Mouse (Mus musculus) liver, embryonic 11.5 days (tissue): ENCODE measurements around the gene 4930518I15Rik. TPM values are rescaled to one million over a fixed set of nuclear protein-coding genes. Genes with fewer than 3 reads are reported as not detected.

Experiments used
- ATAC-seq: fragments of 200-750 bp; cut with Nextera tagmentation; replicated peaks from 2 replicates; pipeline ENCODE4 v1.8.0; 2017; ENCODE audit warnings: moderate number of reproducible peaks, mild to moderate bottlenecking, moderate TSS enrichment, moderate library complexity; ENCODE audit not compliant: low FRiP score
- DNase-seq: peaks from one replicate; pipeline ENCODE4 v3.0.0-alpha.2; 2017; ENCODE audit warnings: low spot score
- H3K27ac ChIP-seq: fragments of 300-500 bp; sonication (generic); 2 replicates; pipeline ENCODE4 v1.5.1; 2014; ENCODE audit warnings: mild to moderate bottlenecking, low read depth, low read length, control low read depth
- H3K27me3 ChIP-seq: fragments of 300-500 bp; sonication (generic); replicated peaks from 2 replicates; pipeline ENCODE4 v1.6.1; 2014; ENCODE audit warnings: low read length, mixed read lengths; ENCODE audit not compliant: control insufficient read depth, insufficient read depth
- H3K36me3 ChIP-seq: fragments of 300-500 bp; sonication (generic); 2 replicates; pipeline ENCODE4 v1.6.1; 2014; ENCODE audit warnings: mild to moderate bottlenecking, low read length, moderate library complexity, mixed read lengths; ENCODE audit not compliant: control insufficient read depth, insufficient read depth
- H3K4me1 ChIP-seq: fragments of 300-500 bp; sonication (generic); replicated peaks from 2 replicates; pipeline ENCODE4 v1.6.1; 2014; ENCODE audit warnings: low read length, mixed read lengths; ENCODE audit not compliant: control insufficient read depth, insufficient read depth
- H3K4me2 ChIP-seq: fragments of 300-500 bp; sonication (generic); 2 replicates; pipeline ENCODE4 v1.6.1; 2014; ENCODE audit warnings: mild to moderate bottlenecking, control low read depth, moderate library complexity
- H3K4me3 ChIP-seq: fragments of 300-500 bp; sonication (generic); 2 replicates; pipeline ENCODE4 v1.5.1; 2014; ENCODE audit warnings: low read depth, low read length, control low read depth
- H3K9ac ChIP-seq: fragments of 300-500 bp; sonication (generic); 2 replicates; pipeline ENCODE4 v1.6.1; 2014; ENCODE audit warnings: low read depth, low read length, control low read depth
- H3K9me3 ChIP-seq: fragments of 300-500 bp; sonication (generic); 2 replicates; pipeline ENCODE4 v1.6.1; 2016; ENCODE audit warnings: low read length, inconsistent platforms, mixed read lengths; ENCODE audit not compliant: control insufficient read depth
- WGBS: fragments of 180-500 bp; shearing (Covaris S2); extraction: QIAGEN DNeasy Blood & Tissue Kit; methylation state at CpG from one replicate; pipeline ENCODE4 v1.1.7; 2014; 5-methylcytosine and 5-hydroxymethylcytosine counted together
- polyA plus RNA-seq: library from polyadenylated mRNA; unstranded; fragments of >200 nt; fragmentation: Nextera tagmentation; extraction: Ambion mirVana; gene quantifications from 2 replicates; pipeline ENCODE4 v1.2.1, GENCODE M21; 2014

The 4930518I15Rik gene
- polyA plus RNA-seq, 1 experiment from 2014 or later = 5.1 TPM

DNA sequence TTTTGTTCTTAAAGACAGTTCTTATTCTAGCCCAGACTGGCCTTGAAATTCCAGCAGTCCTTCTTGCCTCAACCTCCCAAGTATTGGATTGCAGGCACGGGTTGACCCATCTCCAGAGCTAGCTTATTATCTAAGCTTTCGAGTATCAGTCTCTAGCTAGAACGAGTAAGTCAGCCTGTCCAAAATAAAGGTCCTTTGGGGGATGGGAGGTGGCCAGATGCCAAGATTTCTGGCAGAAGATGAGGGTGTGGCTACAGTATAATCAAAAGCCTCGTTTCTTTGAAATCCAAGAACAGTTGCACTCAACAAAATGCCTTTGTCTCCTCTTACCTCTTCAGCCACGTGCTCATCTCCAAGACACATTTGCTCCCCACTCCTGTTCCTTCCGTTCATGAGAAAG, 12.8 kb upstream of the 4930518I15Rik start:
- no peak overlapping the region for H3K4me2 ChIP-seq

DNA sequence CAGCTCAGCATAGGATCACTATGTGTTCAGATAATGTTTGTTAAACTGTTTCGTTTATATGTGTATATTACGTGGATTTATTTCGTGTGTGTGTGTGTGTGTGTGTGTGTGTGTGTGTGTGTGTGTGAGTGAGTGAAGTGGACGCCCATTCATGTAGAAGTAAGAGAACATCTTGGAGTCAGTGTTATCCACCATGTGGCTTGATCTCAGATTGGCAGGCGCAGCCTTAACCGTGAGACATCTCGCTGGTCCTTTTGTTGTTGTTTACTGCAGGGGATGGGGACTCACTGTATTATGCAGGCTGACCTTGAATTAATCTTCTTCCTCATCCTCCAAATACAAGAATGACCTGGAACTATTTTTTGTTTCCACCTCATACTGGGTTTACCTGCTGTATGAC, 11.8 kb upstream of the 4930518I15Rik start:
- H3K9me3 ChIP-seq = no peaks in the 10 kb centered on the region
- no peak for DNase-seq
- H3K36me3 ChIP-seq = peaks cover 60% of the 10 kb centered on the region
- no peaks in the 10 kb centered on the region for H3K27me3 ChIP-seq
- peaks cover 19% of the 10 kb centered on the region for H3K4me1 ChIP-seq
- no peak overlapping the region for H3K9ac ChIP-seq
- H3K4me2 ChIP-seq = no peak overlapping the region
- 86% methylated on average over 7 of the region's 7 CpGs for WGBS
- ATAC-seq = no peak
- no peak overlapping the region for H3K27ac ChIP-seq
- H3K4me3 ChIP-seq = no peak overlapping the region

More for the DNA sequence above, 12.8 kb upstream of the 4930518I15Rik start:
- Histone ChIP-seq H3K4me3 (no peak overlapping the region), H3K4me1 (peaks cover 18% of the 10 kb centered on the region), H3K9me3 (no peaks in the 10 kb centered on the region), H3K9ac (no peak overlapping the region), H3K27ac (no peak overlapping the region), H3K27me3 (no peaks in the 10 kb centered on the region), H3K36me3 (peaks cover 58% of the 10 kb centered on the region)
- ATAC-seq (no peak), DNase-seq (no peak)
- 70% methylated on average over 6 of the region's 6 CpGs for WGBS

DNA sequence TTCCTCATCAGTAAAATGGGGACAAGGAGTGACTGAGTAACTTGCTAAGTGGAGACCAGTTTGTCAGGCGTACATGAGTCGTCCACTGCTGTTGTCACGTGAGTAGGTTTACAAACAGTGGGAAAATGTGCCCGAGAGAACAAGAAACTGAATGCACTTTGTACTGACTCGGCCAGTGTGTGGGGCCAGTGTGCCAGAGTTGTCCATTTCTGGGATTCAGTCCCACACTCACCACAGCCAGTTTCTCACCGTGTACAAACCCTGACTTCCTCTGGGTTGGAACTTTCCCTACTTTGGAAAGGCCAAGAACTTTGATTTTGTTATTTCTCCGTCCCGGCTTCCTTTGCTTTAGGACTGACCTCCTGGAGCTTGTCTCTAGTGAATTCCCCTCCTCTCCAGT, 11.2 kb upstream of the 4930518I15Rik start:
- no peak overlapping the region for H3K4me2 ChIP-seq
- H3K36me3 ChIP-seq = peaks cover 55% of the 10 kb centered on the region
- ATAC-seq (no peak), DNase-seq (no peak)
- no peaks in the 10 kb centered on the region for H3K27me3 ChIP-seq
- H3K4me1 ChIP-seq = peaks cover 20% of the 10 kb centered on the region
- 82% methylated on average over 8 of the region's 8 CpGs for WGBS
- no peaks in the 10 kb centered on the region for H3K9me3 ChIP-seq
- no peak overlapping the region for H3K9ac ChIP-seq
- H3K27ac ChIP-seq = no peak overlapping the region
- no peak overlapping the region for H3K4me3 ChIP-seq

DNA sequence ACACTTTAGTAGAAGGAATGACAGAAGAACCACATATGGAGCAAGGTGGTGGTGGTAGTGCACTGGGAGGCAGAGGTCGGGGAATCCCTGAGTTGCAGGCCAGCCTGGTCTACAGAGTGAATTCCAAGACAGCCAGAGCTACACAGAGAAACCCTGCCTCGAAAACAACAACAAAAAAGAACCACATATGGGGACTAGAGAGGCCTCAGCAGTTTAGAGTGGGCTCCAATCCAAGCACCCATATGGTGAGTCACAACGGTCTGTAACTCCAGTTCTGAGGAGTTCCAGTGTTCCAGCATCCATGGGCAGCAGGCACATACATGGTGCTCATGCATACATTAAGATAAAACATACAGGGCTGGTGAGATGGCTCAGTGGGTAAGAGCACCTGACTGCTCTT, 6.7 kb upstream of the 4930518I15Rik start:
- Histone ChIP-seq H3K27me3 (no peaks in the 10 kb centered on the region), H3K4me2 (peak overlapping the region; percentile 82), H3K4me1 (peaks cover 17% of the 10 kb centered on the region), H3K4me3 (peak overlapping the region; percentile 100), H3K9me3 (no peaks in the 10 kb centered on the region), H3K27ac (peak overlapping the region; percentile 92), H3K36me3 (peaks cover 25% of the 10 kb centered on the region; the same call in 1 of the 2 replicates), H3K9ac (peak overlapping the region; percentile 99)
- WGBS = 68% methylated on average over 3 of the region's 3 CpGs
- DNase-seq = no peak
- ATAC-seq = no peak

DNA sequence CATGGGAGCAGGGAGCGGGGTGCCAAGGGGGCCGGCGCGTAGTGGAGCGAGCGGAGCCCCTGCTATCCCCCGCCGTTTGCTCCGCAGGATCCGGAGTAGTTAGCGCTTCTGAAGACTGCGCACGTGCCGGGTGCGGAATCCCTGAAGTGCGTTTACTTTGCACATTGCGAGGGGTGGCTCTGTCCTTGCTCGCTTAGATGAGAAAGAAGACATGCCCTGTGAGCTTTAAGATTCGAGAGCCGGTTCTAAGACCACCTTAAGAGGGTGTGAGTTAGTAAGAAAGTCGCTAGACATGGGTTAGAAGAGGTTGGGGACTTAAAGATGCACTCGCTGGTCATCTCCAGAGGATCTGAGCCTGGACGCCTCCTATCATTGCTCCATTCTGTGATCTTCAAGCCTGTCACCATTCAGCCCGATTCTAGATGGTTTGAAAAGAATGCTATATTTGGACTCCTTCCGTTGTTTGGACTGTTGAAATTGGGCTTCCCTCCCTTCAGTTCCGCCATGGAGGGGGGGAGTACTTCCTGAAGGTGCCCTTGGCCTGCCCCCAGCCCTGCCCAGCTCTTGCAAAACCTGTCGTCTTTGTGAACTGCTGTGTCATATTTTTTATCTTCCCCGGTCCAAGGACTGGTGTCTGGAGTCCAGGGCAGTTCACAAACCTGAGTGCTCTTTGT, 5.9 kb upstream of the 4930518I15Rik start:
- Histone ChIP-seq H3K27ac (peak overlapping the region; percentile 92), H3K9ac (peak overlapping the region; percentile 99), H3K4me3 (peak overlapping the region; percentile 100), H3K27me3 (no peaks in the 10 kb centered on the region), H3K36me3 (peaks cover 19% of the 10 kb centered on the region; the same call in 1 of the 2 replicates), H3K9me3 (no peaks in the 10 kb centered on the region), H3K4me2 (peak overlapping the region; percentile 82), H3K4me1 (peaks cover 10% of the 10 kb centered on the region)
- DNase-seq = peak; percentile 52
- 2% methylated on average over 28 of the region's 28 CpGs for WGBS
- peak; percentile 53 for ATAC-seq

DNA sequence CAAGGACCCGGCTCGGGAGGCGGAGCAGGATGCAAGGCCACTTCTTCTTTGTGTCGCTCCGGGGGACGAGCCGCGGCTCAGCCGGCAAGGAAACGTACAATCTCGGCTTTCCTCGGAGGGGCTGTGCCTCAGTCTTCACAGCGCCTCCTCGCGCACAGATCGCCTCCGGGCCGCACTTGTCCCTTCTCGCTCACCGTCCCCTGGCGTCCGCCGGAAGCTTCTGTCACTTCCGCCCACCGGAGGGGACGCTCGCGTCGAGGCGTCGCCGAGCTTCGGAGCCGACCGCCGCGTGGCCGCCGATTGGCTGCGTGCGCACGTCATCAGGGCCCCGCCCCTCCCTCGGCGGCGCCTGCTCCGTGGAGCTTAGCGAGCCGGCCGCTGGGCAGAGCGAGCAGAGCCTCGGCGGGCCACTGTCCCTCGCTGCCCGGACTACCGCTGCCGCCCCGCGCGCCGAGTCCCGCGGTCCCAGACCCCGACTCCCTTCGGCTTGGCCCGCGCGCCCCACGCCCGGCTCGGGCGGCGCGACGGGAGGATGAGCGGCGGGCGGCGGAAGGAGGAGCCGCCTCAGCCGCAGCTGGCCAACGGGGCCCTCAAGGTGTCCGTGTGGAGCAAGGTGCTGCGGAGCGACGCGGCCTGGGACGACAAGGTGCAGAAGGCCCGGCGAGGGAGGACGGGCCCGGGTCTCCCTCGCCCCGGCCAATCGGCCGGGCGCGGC, 5.2 kb upstream of the 4930518I15Rik start, which contains the start of gene Rab5if:
Gene Rab5if, plus strand, starts transcription at position 357 of the 715 bp plus-strand sequence.
- Histone ChIP-seq H3K9me3 (no peaks in the 10 kb centered on the region), H3K4me2 (peak within 1 kb of the TSS; percentile 87), H3K9ac (peak within 1 kb of the TSS; percentile 99), H3K4me3 (peak within 1 kb of the TSS; percentile 100), H3K36me3 (peaks cover 15% of the 10 kb centered on the region; the same call in 1 of the 2 replicates), H3K27me3 (no peaks in the 10 kb centered on the region), H3K27ac (peak within 1 kb of the TSS; percentile 92), H3K4me1 (peaks cover 10% of the 10 kb centered on the region; the same call in 1 of the 2 replicates)
- DNase-seq (peak; percentile 98), ATAC-seq (peak; percentile 92)
- WGBS = under 1% methylated on average over 97 of the region's 98 CpGs

DNA sequence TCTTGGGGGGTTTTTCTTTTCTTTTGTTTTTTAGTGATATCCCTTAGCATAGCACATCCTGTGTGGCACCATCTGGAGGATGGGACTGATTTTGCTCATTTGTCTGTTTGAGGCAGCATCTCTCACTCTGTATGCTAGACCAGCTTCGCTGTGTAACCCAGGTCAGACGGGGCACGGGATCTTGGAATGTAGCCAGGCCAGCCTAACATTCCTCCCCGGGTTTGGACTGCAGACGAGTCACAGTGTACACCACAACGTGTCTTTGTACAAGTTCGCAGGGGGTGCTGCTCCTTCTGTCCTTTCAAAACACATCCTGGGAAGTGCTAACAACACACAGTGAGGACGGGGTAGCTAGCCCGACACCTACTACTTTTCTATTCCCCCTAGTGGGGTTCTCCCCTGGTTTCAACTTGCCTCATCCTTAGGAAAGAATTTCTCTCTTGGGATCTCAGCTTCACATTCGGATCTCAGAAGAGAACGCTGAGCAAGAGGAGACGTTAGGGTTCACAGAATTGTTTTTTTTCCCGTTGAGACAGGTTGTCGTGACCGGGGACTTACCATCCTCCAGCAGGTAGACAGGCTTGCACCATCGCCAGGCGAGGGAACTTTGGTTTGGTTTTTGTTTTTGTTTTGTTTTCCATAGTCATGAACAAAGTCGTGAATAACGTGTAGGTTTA, 4.4 kb upstream of the 4930518I15Rik start:
- H3K9ac ChIP-seq = peak overlapping the region; percentile 74
- peaks cover 12% of the 10 kb centered on the region; the same call in 1 of the 2 replicates for H3K36me3 ChIP-seq
- H3K4me3 ChIP-seq = peak overlapping the region; percentile 100
- peak overlapping the region; percentile 87 for H3K4me2 ChIP-seq
- DNase-seq (peak; percentile 55), ATAC-seq (peak; percentile 22)
- H3K4me1 ChIP-seq = peaks cover 10% of the 10 kb centered on the region; the same call in 1 of the 2 replicates
- H3K9me3 ChIP-seq = no peaks in the 10 kb centered on the region
- H3K27ac ChIP-seq = peak overlapping the region; percentile 92
- under 1% methylated on average over 19 of the region's 19 CpGs for WGBS
- H3K27me3 ChIP-seq = no peaks in the 10 kb centered on the region

DNA sequence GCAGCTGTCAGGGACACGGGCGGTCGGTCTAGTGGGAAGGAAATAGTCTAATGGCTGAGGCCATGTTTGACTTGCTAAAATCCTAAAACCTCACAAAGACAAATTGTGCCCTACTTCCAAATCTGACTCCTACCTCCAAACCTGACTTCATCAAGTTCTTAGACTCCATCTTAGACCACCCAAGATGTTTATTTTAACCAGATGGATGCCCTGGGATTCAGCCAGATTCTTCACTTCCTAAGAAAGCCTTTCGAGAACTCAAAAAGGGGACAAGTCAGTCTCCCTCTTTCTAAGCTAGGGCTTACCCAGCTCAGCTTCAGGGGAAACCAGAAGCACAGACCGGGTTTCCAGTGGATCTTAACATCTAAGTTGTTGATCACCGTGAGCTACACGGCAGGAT, 925 bp upstream of the 4930518I15Rik start:
- peaks cover 5% of the 10 kb centered on the region; the same call in 1 of the 2 replicates for H3K36me3 ChIP-seq
- H3K4me3 ChIP-seq = no peak overlapping the region
- no peak overlapping the region for H3K27ac ChIP-seq
- no peaks in the 10 kb centered on the region for H3K27me3 ChIP-seq
- 82% methylated on average over 7 of the region's 7 CpGs for WGBS
- ATAC-seq = no peak
- H3K4me1 ChIP-seq = peaks cover 3% of the 10 kb centered on the region; the same call in 1 of the 2 replicates
- DNase-seq = no peak
- H3K9ac ChIP-seq = no peak overlapping the region
- no peak overlapping the region for H3K4me2 ChIP-seq
- H3K9me3 ChIP-seq = no peaks in the 10 kb centered on the region
